Mouse (Mus musculus) adrenal gland, adult 8-10 months (tissue): Measurements from ENCODE around the gene Snx25. TPM values are rescaled to one million over a fixed set of nuclear protein-coding genes. Genes with fewer than 3 reads are reported as not detected.
"Not testable (repeated sequence)": the region's sequence is repeated elsewhere in the genome, so short reads cannot be mapped to it uniquely, and the experiment has no call there.

ENCODE experiments used
- DNase-seq: peaks from one replicate; pipeline ENCODE4 v3.0.0; 2022
- total RNA-seq, 4 experiments: library from RNA; stranded (reverse); gene quantifications; 2 replicates each; pipeline ENCODE4 v1.2.4; 2022

The Snx25 gene
- total RNA-seq, 4 experiments from 2014 or later, result 15.1 to 24.6 (median 19.1) TPM

- DNase-seq, result no peak
Measured at GRCm38 (mm10) chr8:46137336-46137735, 14.6 kb downstream of the Snx25 start.

DNA sequence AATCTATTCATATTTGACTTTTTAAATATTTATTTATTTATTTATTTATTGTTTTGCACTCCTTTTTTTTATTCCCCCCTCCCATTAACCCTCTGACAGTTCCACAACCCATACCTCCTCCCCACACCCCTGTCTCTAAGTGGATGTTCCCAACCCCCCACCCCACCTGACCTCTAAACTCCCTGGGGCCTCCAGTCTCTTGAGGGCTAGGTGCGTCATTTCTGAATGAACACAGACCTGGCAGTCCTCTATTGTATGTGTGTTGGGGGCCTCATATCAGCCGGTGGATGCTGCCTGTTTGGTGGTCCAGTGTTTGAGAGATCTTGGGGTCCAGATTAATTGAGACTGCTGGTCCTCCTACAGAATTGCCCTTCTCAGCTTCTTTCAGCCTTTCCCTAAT is 16.4 kb downstream of the Snx25 start:
- DNase-seq, result not testable (repeated sequence)

DNA sequence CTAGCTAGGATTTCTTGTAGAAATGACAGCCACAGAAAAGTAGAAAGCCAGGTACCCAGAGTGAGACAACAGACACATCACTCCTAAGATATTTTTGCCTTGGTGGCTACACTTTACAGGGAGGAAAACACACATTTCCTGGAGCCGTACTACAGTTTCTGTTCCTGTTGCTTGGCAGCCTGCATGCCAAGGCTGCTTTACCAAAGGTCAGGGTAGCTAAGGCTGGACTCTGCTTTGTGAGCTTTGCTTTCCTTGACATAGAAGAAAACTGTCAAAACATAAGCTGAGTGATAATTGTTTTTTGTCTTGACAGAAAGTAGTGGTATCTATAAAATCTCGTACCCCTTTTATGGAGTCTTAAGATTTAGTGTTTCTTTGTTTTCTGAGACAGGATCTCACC is 21.5 kb downstream of the Snx25 start:
- no peak for DNase-seq

- no peak for DNase-seq
Measured at GRCm38 (mm10) chr8:46122498-46122897, 29.5 kb downstream of the Snx25 start.

- no peak for DNase-seq
Measured at GRCm38 (mm10) chr8:46119176-46119575, 32.8 kb downstream of the Snx25 start.

GRCm38 (mm10) chr8:46117172-46117571 is 34.8 kb downstream of the Snx25 start:
- no peak for DNase-seq

DNA sequence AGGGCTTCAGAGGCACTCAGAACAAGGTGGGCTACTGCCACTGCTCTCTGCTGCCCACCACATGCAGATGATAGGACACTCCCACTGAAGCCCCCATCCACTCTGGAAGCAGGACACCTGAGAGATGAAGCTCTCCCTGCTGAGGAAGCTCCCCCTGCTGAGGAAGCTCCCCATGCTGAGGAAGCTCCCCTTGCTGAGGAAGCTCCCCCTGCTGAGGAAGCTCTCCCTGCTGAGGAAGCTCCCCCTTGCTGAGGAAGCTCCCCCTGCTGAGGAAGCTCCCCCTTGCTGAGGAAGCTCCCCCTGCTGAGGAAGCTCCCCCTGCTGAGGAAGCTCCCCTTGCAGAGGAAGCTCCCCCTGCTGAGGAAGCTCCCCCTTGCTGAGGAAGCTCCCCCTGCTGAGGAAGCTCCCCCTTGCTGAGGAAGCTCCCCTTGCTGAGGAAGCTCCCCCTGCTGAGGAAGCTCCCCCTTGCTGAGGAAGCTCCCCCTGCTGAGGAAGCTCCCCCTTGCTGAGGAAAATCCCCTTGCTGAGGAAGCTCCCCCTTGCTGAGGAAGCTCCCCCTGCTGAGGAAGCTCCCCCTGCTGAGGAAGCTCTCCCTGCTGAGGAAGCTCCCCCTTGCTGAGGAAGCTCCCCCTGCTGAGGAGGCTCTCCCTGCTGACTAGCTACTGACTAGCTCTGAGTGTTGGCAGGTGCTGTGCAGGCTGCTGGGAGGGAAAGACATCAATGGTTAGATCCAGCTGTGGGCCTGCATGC is 38.4 kb downstream of the Snx25 start:
- DNase-seq, result not testable (repeated sequence)

GRCm38 (mm10) chr8:46107690-46108089 is 44.3 kb downstream of the Snx25 start:
- DNase-seq, result no peak

DNA sequence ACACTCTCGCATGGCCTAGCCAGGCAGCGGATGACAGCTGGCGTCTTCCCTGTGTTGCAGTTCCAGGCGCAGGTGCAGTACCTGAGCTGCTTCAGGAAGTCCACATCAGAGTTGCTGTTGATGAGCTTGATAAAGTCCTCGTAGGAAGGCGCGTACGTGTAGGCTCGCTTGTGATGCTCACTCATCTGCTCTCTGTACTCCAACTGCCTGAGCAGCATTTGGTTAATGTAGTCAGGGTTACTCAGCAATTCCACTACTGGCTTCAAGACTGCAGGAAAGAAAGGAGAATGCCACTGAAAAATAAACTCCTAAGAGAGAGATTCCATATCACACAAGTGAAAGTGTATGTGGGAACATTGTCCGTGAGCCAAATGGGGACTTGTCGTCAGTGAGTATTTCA is 48.5 kb downstream of the Snx25 start:
- no peak for DNase-seq

DNA sequence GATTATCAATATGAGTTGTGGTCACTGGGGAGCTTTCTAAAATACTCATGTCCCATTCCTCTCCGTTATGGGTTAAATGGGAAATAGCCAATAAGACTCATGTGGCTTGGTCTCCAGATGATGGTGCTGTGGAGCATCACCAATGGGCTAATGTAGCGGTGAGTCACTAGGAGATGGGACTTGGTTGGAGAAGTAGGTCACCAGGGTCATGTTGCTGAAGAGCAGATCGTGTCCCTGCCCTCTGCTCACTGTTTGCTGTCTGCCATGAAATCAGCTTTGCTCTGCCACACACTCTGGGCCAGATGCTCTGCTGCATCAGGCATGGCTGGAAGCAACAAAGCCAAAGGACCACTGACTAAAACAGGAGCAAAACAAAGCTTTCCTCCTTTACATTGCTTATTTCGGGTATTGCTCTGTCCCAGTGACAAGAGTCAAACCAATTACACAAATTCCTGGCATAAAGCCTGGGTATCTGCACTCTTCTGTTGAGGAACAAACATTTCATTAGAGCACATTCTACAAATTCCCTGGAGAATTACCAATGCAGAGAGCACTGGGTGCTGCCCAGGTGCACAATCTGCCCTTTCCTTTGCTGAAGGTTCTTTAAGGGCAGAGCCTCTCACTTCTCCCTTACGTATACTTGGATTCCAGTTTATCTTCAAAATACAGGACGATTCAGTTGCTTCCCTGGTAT is 59.1 kb downstream of the Snx25 start:
- DNase-seq, result peak; percentile 33

DNA sequence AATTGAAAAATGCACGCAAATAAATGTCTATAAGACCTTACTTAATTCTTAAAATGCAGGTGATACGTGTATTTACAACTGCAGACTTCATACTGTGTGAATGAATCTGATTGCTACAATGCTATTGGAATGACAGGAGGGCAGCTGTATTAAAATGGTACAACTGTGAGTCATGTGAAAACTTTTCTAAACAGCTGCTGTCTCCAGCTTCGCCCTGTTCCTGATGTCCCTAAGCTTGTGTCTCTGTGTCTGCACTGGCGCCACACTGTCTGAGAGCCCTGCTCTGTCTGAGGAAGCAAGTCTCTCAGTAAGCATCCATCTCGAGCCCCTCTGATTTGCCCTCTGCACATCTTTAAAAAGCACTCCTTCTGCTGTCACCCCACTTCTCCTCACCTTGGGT is 68.8 kb downstream of the Snx25 start:
- no peak for DNase-seq

DNA sequence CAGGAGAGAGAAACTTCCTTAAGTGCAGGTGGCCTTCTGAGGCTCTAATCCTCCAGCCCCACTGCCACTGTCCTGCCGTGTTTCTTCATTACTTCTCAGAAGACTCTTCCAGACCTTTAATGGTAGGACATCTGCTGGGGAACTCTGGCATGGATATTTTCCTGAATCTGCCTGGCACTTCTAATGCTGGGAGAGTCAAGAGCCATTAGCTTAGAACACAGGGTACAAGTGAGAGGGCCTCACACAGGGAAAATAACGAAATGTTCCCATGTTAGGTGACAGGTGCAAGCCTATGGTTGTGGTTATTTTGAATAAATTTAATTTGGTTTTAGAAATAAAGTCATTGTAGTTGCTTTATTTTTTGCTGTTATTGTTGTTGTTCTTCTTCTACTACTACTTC is 70.9 kb downstream of the Snx25 start:
- no peak for DNase-seq

DNA sequence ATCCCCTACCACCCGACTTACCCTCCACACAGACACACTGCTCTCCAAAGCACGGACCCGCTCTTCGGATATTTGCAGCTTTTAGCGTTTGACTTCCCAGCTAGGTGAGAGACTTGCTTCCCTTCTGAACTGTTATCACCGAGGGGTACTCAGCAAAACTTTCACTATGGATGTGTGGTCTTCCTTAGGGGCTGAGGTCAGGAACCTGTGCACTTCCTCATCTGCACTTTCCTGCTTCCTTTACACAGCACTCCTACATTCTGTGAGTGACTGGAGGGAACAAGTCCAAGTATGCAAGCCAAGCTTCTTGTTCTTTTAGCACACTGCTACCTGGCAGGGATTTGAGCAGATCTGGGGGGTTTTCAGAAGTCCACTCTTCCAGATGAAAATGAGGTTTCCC is 73.1 kb downstream of the Snx25 start:
- DNase-seq, result no peak

- DNase-seq, result no peak
Measured at GRCm38 (mm10) chr8:46075223-46075622, 76.7 kb downstream of the Snx25 start.

- DNase-seq, result no peak
Measured at GRCm38 (mm10) chr8:46073540-46074140, 78.3 kb downstream of the Snx25 start.

GRCm38 (mm10) chr8:46072798-46073197 is 79.2 kb downstream of the Snx25 start:
- DNase-seq, result no peak

DNA sequence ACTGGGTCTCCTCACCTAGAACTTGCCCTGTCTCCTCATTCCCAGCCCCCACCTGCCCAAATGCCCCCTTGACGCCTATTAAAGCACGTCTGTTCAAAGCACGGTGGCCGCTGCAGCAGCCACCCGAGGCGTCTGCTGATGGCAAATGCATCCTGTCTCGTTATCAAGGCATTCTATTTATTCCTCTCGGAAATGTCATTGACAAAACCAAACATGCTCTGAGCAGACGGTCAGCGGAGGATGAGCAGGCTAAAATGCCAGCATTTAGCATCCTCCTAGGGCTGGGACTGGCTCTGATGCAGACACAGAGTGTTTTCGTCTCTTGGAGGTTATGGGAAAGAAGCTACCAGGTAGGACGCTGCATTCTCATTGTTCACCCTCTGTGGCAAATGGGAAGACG is 111.7 kb downstream of the Snx25 start:
- DNase-seq, result no peak

GRCm38 (mm10) chr8:46039666-46040065 is 112.3 kb downstream of the Snx25 start:
- DNase-seq, result no peak

- DNase-seq, result no peak
Measured at GRCm38 (mm10) chr8:46036217-46036616, 115.7 kb downstream of the Snx25 start.

DNA sequence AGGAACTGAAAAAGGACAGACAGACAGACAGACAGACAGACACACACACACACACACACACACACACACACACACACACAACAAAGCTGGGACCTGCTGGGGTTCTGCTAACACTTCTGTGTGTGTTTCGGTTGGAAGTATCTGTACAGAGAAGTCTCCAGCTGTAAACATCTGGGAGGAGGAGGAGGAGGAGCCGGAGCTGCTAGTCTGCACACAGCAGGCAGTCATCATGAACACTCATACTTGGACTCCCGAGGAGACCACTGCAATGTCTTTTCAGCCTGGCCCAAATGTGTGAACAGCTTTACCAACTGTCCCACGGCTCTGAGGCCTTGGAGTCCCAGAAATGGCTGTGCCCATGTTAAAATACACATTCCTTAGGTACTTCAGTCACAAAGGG is 127.6 kb downstream of the Snx25 start:
- DNase-seq, result no peak

DNA sequence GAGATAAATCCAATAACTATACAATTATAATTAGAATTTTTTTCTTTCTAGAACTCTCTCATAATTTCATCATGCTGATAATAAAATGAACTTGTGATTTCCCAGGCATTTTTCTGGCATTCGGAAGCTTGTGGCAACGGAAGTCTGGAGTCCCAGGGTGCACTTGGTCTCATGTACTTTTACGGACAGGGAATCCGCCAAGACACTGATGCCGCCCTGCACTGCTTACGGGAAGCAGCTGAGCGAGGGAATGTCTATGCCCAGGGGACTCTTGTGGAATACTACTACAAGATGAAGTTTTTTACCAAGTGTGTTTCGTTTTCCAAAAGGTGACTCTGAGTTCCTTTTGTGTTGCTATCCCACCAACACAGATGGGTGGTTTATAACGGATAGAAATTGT is 129.2 kb downstream of the Snx25 start:
- DNase-seq, result no peak

DNA sequence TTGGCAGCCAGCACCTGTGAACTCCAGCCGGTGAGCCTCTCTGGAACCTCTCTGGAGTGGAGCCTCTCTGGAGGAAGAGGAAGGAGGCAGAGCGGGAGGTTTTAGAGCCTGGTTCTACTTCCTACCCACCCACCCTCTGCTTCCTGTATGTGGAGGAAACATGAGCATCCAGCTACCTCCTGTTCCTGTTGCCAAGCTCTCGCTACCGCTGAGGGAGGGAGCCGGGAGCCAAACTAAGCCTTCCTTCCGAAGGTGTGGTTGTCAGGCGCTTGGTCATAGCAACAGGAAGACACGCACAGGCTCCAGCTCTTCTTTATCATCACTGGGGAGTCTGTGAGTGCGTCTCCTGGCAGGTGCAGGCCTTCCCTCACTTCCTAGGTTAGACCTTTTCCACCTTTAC is 129.8 kb downstream of the Snx25 start:
- DNase-seq, result no peak

DNA sequence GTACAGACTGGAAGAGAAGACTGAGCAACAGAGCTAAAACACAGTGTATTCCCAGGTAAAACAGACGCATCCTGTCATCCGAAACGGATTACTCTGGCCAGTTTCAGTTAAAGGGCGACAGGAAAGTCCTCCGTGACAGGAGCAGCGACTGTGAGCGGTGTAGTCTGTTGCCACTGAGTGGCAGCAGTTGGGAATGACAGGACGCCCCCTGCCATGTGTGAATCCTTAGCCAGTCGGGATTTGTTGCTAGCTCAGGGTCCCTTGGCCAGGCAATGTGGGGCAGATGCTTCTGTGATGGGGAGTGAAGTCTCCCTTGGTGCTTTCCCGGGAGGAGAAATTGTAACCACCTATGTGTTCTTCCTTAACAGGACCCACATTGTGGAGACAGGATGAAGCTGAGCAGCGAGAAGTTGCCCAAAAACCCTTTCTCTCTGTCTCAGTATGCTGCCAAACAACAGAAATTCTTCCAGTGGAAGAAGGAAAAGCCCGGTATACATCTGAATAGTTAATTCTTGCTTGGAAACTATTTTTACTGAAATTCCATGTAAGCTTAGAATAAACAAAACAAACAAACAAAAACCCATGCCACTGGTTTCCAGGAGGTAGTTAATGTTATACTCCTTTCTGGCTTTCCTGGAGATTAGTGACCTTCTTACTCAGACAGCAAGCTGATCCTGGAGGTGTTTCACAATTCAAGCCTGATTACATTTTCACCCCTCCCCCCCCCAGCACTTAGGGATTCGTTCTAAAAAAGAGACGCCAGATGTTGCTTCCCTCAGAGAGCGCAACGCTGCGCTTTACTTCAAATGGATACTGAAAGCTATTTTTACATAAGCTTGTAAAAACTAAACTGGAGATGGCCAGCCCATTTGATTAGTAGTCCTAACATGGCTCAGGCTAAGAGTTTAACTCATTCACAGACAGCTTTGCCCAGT is 140.9 kb downstream of the Snx25 start:
- DNase-seq, result no peak
